Mouse (Mus musculus): Measurements from ENCODE around the gene Fgf13.

Gene Fgf13

GRCm38 (mm10) chrX:59182323-59182722 lies 385.5 kb downstream of the Fgf13 start:
- no peak for DNase-seq

- DNase-seq, result no peak
These were observed 388.2 kb downstream of the Fgf13 start for GRCm38 (mm10) chrX:59179627-59180026.

GRCm38 (mm10) chrX:59179081-59179596 lies 388.7 kb downstream of the Fgf13 start:
- no peak for DNase-seq

GRCm38 (mm10) chrX:59177653-59178052 lies 390.2 kb downstream of the Fgf13 start:
- DNase-seq, result no peak

- DNase-seq, result no peak
These were observed 395.7 kb downstream of the Fgf13 start for GRCm38 (mm10) chrX:59172200-59172599.

- no peak for DNase-seq
These were observed 401.1 kb downstream of the Fgf13 start for GRCm38 (mm10) chrX:59166763-59167162.

- no peak for DNase-seq
These were observed 425.9 kb downstream of the Fgf13 start for GRCm38 (mm10) chrX:59141947-59142346.

GRCm38 (mm10) chrX:59134928-59135361 lies 432.9 kb downstream of the Fgf13 start:
- DNase-seq, result peak; percentile 61

GRCm38 (mm10) chrX:59134166-59134861 lies 433.6 kb downstream of the Fgf13 start:
- peak; percentile 64 for DNase-seq

GRCm38 (mm10) chrX:59133834-59134165 lies 434.1 kb downstream of the Fgf13 start:
- peak; percentile 27 for DNase-seq

- peak; percentile 30 for DNase-seq
These were observed 434.5 kb downstream of the Fgf13 start for GRCm38 (mm10) chrX:59133416-59133815.

- DNase-seq, result no peak
These were observed 441.2 kb downstream of the Fgf13 start for GRCm38 (mm10) chrX:59126637-59127036.

GRCm38 (mm10) chrX:59113187-59113586 lies 454.7 kb downstream of the Fgf13 start:
- DNase-seq, result no peak

GRCm38 (mm10) chrX:59085928-59086327 lies 481.9 kb downstream of the Fgf13 start:
- no peak for DNase-seq

GRCm38 (mm10) chrX:59080427-59080826 lies 487.4 kb downstream of the Fgf13 start:
- DNase-seq, result no peak

- no peak for DNase-seq
These were observed 495.8 kb downstream of the Fgf13 start for GRCm38 (mm10) chrX:59072083-59072482.

GRCm38 (mm10) chrX:59063157-59063556 lies 504.7 kb downstream of the Fgf13 start:
- DNase-seq, result no peak

- DNase-seq, result no peak
These were observed 532.9 kb downstream of the Fgf13 start for GRCm38 (mm10) chrX:59034969-59035368.
